Mouse (Mus musculus): ENCODE data around the gene Nrsn2. TPM values are rescaled to one million over a fixed set of nuclear protein-coding genes. Genes with fewer than 3 reads are reported as not detected.

Nrsn2 gene
- total and polyA plus RNA-seq, 3 experiments = not detected

- no peak for DNase-seq (ENCODE audit: extremely low read depth)
- Histone ChIP-seq H3K9ac (ENCODE audit: insufficient read depth, low read depth) (no peak overlapping the region), H3K36me3 (replicated peaks in 1 of 2; ENCODE audit: control insufficient read depth in 1 of 2, insufficient read depth in 1 of 2, low read length in 1 of 2) (no peaks in the 10 kb centered on the region), H3K79me2 (replicated peaks; ENCODE audit: control insufficient read depth, extremely low read depth, insufficient read depth, poor library complexity, severe bottlenecking) (no peaks in the 10 kb centered on the region), H3K27ac (ENCODE audit: insufficient read depth, low read depth) (no peak overlapping the region), H3K4me2 (ENCODE audit: insufficient read depth, low read depth, poor library complexity, severe bottlenecking) (peak overlapping the region; percentile 55), H3K9me3 (replicated peaks; ENCODE audit: low read length) (peaks cover 34% of the 10 kb centered on the region), H3K4me3 (replicated peaks in 1 of 3; ENCODE audit: low read depth in 2 of 3, low read length in 2 of 3, poor library complexity in 1 of 3) (peak overlapping the region in 1 of 3 experiments; percentile 11), H3K4me1 (ENCODE audit: control insufficient read depth in 1 of 2, insufficient read depth in 2 of 2) (no peaks in the 10 kb centered on the region), H3K27me3 (replicated peaks) (peaks cover 15% of the 10 kb centered on the region)
- TF ChIP-seq UBTF (IDR thresholded peaks at IDR 0.05; ENCODE audit: low read depth, low read length) (no peak), BHLHE40 (IDR thresholded peaks at IDR 0.05; ENCODE audit: low read depth, low read length) (peak; percentile 50)
- dilution Hi-C loops (cut with MboI; ENCODE audit: extremely low pct_ligation_motif_present, extremely low pct_unique_long_range_greater_than_20kb, low sequenced_read_pairs) (no loop called here), in situ Hi-C loops (cut with MboI; ENCODE audit: low pct_ligation_motif_present, low pct_unique_long_range_greater_than_20kb, low sequenced_read_pairs) (no loop called here)
These were observed 22.3 kb upstream of the Nrsn2 start for GRCm38 (mm10) chr2:152398691-152399090.

GRCm38 (mm10) chr2:152397680-152398435, 21.4 kb upstream of the Nrsn2 start, which contains the start of gene Sox12:
TSS of gene Sox12 (minus strand) at chr2:152398063.
- DNase-seq (ENCODE audit: extremely low read depth) = peak; percentile 27
- no peaks in the 10 kb centered on the region for H3K4me1 ChIP-seq (ENCODE audit: control insufficient read depth in 1 of 2, insufficient read depth in 2 of 2)
- no peak within 1 kb of the TSS for H3K27ac ChIP-seq (ENCODE audit: insufficient read depth, low read depth)
- dilution Hi-C loops (cut with MboI; ENCODE audit: extremely low pct_ligation_motif_present, extremely low pct_unique_long_range_greater_than_20kb, low sequenced_read_pairs) = no loop called here
- H3K79me2 ChIP-seq (replicated peaks; ENCODE audit: control insufficient read depth, extremely low read depth, insufficient read depth, poor library complexity, severe bottlenecking) = no peaks in the 10 kb centered on the region
- H3K9me3 ChIP-seq (replicated peaks; ENCODE audit: low read length) = peaks cover 34% of the 10 kb centered on the region
- peaks cover 20% of the 10 kb centered on the region for H3K27me3 ChIP-seq (replicated peaks)
- no peak within 1 kb of the TSS for H3K9ac ChIP-seq (ENCODE audit: insufficient read depth, low read depth)
- no peaks in the 10 kb centered on the region for H3K36me3 ChIP-seq (replicated peaks in 1 of 2; ENCODE audit: control insufficient read depth in 1 of 2, insufficient read depth in 1 of 2, low read length in 1 of 2)
- TF ChIP-seq ELF1 (IDR thresholded peaks at IDR 0.05; ENCODE audit: low read depth, low read length) (no peak), JUN (IDR thresholded peaks at IDR 0.05; ENCODE audit: insufficient read depth, low read depth, low read length) (no peak), CHD2 (IDR thresholded peaks at IDR 0.05; ENCODE audit: low read length) (peak; percentile 88), ZNF384 (IDR thresholded peaks at IDR 0.05; ENCODE audit: low read depth, low read length) (no peak), ETS1 (conservative IDR thresholded peaks at IDR 0.05; ENCODE audit: low read depth, low read length) (no peak), NELFE (IDR thresholded peaks at IDR 0.05; ENCODE audit: low read depth, low read length) (no peak), USF1 (IDR thresholded peaks at IDR 0.05; ENCODE audit: low read depth, low read length) (no peak), MAFK (IDR thresholded peaks at IDR 0.05; ENCODE audit: insufficient replicate concordance, low read length) (no peak), PAX5 (IDR thresholded peaks at IDR 0.05; ENCODE audit: low read length) (no peak), KAT2A (IDR thresholded peaks at IDR 0.05; ENCODE audit: insufficient replicate concordance, low read length) (no peak), ZC3H11A (IDR thresholded peaks at IDR 0.05; ENCODE audit: low read depth, low read length) (no peak), MXI1 (IDR thresholded peaks at IDR 0.05; ENCODE audit: low read depth, low read length) (no peak), IRF4 (IDR thresholded peaks at IDR 0.05; ENCODE audit: low read depth, low read length) (0 out of 2 replicates have a peak, but pooled peaks have one; percentile 16), SMC3 (IDR thresholded peaks at IDR 0.05; ENCODE audit: low read depth, low read length) (no peak), POLR2A (IDR thresholded peaks at IDR 0.05; ENCODE audit: low read depth, low read length) (no peak)
- in situ Hi-C loops (cut with MboI; ENCODE audit: low pct_ligation_motif_present, low pct_unique_long_range_greater_than_20kb, low sequenced_read_pairs) = no loop called here
- H3K4me2 ChIP-seq (ENCODE audit: insufficient read depth, low read depth, poor library complexity, severe bottlenecking) = peak within 1 kb of the TSS; percentile 55
- peak within 1 kb of the TSS in 1 of 3 experiments; percentile 48 for H3K4me3 ChIP-seq (replicated peaks in 1 of 3; ENCODE audit: low read depth in 2 of 3, low read length in 2 of 3, poor library complexity in 1 of 3)
